Mouse (Mus musculus): Measurements from ENCODE around the gene Dusp5.
A peak's percentile ranks its signal among the peaks of the same experiment; 100 is the strongest.

Gene Dusp5

GRCm38 (mm10) chr19:53517370-53518096 is 11.4 kb upstream of the Dusp5 start:
- DNase-seq (ENCODE audit: low read depth, low spot score) = peak; percentile 92

DNA sequence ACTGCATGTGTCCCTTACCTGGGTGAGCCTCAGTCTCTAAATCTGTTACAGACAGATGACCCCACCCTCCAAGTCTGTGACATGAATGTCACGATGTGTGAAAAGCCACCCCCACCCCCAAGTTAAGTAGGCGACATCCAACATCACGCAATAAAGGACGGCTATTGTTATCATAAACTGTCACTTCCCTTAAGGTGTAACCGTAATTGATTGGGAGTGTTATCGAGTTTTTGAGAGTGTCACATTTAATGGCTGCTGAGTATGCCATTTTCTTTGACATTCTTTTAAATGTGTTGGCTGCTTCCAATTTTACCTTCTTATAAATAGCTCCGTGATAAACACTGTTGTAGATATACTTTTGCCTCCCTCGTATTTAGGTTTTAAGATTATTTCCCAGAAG is 9.4 kb upstream of the Dusp5 start:
- no peak for DNase-seq (ENCODE audit: low read depth, low spot score)

- DNase-seq (ENCODE audit: low read depth, low spot score) = no peak
Measured at GRCm38 (mm10) chr19:53519981-53520380, 8.9 kb upstream of the Dusp5 start.

- DNase-seq (ENCODE audit: low read depth, low spot score) = no peak
Measured at GRCm38 (mm10) chr19:53521137-53521795, 7.6 kb upstream of the Dusp5 start.

- no peak for DNase-seq (ENCODE audit: low read depth, low spot score)
Measured at GRCm38 (mm10) chr19:53527480-53527879, 1.4 kb upstream of the Dusp5 start.

DNA sequence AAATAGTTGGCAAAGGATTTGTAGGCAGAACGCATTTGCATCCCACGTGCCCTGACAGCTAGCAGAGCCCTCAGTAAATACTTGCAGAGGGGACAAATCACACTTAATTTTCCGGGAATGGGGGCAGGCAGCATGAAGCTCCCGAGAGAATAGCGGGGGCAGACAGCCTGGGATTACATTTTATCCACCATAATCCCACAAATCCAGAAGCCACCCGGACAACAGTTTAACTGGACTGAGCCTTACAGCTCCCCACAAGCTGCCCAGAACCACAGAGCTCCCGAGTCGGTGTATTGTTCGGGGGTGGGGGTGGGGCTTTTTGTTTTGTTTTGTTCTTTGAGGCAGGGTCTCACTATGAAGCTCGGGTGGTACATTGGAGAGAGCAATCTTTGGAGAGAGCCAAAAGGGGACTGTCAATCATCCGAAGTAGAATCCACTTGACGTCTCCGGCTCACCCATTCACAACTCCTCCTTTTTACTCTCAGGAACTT is 733 bp upstream of the Dusp5 start:
- no peak for DNase-seq (ENCODE audit: low read depth, low spot score)

GRCm38 (mm10) chr19:53529455-53529704 is 471 bp downstream of the Dusp5 start:
- no peak for DNase-seq (ENCODE audit: low read depth, low spot score)

- peak; percentile 78 for DNase-seq (ENCODE audit: low read depth, low spot score)
Measured at GRCm38 (mm10) chr19:53529705-53530562, 1.0 kb downstream of the Dusp5 start.

- DNase-seq (ENCODE audit: low read depth, low spot score) = peak; percentile 68
Measured at GRCm38 (mm10) chr19:53531416-53531815, 2.5 kb downstream of the Dusp5 start.

- DNase-seq (ENCODE audit: low read depth, low spot score) = peak; percentile 92
Measured at GRCm38 (mm10) chr19:53532021-53532420, 3.1 kb downstream of the Dusp5 start.

DNA sequence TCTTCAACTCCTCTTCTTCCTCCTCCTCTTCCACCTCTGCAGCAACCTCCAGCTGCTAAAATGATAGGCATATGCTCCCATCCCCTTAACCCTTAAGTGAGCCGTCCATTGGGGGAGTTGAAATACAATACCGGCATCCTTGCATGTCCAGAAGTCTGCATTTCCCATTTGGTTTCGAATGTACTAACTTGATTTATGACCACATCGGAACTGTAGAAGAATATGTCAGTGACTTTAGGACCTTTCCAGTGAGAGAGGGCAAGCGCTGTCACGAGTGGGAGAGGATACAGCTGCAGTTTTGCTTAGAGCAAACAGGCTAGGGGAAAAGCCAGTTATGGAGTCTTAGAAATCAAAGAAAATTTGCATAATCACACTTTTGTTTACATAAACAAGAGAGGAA is 3.8 kb downstream of the Dusp5 start:
- DNase-seq (ENCODE audit: low read depth, low spot score) = no peak

DNA sequence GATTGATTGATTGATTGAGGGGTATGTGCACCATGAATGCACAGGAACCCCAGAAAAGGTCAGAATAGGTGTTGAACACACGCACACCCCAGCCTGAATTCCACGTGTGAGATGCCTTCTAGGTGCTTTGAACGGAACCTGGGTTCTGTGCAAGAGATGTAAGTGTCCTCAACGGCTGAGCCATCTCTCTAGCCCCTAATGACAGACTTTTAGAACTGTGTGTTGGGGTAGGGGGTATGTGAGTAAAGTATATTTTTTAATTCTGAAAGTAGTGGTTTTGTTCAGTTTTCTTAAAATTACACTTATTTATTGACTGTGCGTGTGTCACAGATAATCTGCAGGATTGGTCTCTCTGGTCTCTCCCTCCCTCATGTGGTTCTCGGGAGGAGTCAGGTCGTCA is 4.3 kb downstream of the Dusp5 start:
- DNase-seq (ENCODE audit: low read depth, low spot score) = no peak

GRCm38 (mm10) chr19:53533810-53534601 is 5.1 kb downstream of the Dusp5 start:
- no peak for DNase-seq (ENCODE audit: low read depth, low spot score)

GRCm38 (mm10) chr19:53534757-53535410 is 6.0 kb downstream of the Dusp5 start:
- no peak for DNase-seq (ENCODE audit: low read depth, low spot score)

- DNase-seq (ENCODE audit: low read depth, low spot score) = peak; percentile 62
Measured at GRCm38 (mm10) chr19:53535421-53535820, 6.5 kb downstream of the Dusp5 start.

DNA sequence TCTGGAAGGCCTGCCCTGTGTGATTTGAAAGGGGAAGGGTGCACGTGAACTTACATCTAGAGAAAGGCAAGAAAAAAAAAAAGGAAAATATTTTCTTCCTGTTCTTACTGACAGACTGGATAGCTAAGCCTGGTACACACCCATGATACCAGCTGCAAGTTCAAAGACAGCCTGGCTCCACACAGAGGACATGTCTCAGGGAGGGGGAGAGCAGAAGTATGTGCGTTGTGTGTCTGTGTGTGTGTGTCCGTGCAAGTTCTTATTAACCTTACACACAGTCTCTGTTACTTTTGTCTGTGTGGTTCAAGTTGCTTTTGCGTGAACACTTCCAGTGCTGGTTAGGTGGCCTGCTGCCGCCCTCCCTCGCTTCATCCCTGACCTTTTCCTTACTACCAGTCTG is 7.3 kb downstream of the Dusp5 start:
- no peak for DNase-seq (ENCODE audit: low read depth, low spot score)

DNA sequence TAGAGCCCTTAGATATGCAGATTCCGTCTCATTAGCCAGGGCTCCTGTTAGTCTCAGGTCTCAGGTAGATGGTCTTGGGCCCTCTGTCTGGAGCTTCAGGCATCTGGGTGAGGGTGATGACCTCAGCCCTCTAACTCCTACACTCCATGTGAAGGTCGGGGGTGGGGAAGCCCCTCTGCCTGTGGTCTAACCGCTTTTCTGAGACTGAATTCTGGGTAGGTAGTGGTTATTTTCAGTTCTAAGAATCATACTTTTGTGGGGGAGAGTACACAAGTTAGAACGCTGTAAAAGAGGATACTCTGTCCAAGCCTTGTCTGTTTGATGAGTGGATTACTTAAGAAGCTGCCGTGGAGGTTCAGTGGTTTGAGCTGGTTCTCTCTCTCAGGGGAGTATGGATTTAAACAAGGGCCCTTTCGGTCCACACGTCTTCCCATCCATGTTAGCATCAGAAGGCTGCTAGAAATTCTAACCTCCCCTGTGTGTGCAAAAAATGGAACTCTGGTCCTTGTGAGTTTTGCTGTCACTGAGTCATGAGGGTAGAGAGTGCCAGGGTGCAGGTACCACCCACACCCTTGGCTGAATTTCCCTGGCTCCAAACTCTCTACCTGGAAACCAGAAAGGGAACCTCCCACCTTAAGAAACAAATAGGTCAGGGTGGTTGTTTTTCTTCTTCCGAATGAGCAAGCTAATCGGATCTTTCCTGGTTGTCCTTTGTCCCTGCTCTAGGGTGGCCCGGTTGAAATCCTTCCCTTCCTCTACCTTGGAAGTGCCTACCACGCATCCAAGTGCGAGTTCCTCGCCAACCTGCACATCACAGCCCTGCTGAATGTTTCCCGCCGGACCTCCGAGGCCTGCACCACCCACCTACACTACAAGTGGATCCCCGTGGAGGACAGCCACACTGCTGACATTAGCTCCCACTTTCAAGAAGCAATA is 8.1 kb downstream of the Dusp5 start:
- DNase-seq (ENCODE audit: low read depth, low spot score) = peak; percentile 85

DNA sequence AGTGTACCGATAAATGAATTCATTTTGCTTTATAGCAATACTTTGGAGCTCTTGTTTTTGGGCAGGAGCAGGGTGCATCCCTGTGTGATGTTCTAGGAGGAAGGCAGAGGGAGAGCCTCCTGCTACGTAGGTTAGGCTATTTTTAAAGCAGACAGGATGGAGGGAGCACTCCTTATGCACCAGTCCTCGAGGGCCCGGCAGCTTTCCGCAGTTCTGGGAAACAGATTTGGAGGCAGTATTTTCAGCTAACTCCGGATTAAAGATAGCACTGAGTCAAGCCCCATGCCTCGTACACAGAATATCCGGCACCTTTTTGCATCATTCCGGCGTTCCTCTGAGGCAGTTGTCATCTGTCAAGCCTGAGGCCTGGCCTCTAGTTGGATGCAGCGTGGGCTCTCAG is 9.1 kb downstream of the Dusp5 start:
- peak; percentile 79 for DNase-seq (ENCODE audit: low read depth, low spot score)

GRCm38 (mm10) chr19:53538796-53539195 is 9.9 kb downstream of the Dusp5 start:
- no peak for DNase-seq (ENCODE audit: low read depth, low spot score)

- DNase-seq (ENCODE audit: low read depth, low spot score) = no peak
Measured at GRCm38 (mm10) chr19:53539296-53539695, 10.4 kb downstream of the Dusp5 start.
